Mouse (Mus musculus) kidney, adult 2 months (tissue): Measurements from ENCODE around the gene Adig.

Experiments used
- CTCF ChIP-seq: fragments of 200-500 bp; conservative IDR thresholded peaks from 2 replicates; pipeline ENCODE4 v1.5.1; 2011; ENCODE audit warnings: low read depth, mild to moderate bottlenecking, control low read depth, low read length, moderate library complexity, mixed read lengths; ENCODE audit not compliant: insufficient read depth, insufficient read length
- POLR2A ChIP-seq: fragments of 200-500 bp; IDR thresholded peaks from one replicate; pipeline ENCODE4 v1.6.1; 2011; ENCODE audit warnings: low read depth, low read length, control low read depth

DNA sequence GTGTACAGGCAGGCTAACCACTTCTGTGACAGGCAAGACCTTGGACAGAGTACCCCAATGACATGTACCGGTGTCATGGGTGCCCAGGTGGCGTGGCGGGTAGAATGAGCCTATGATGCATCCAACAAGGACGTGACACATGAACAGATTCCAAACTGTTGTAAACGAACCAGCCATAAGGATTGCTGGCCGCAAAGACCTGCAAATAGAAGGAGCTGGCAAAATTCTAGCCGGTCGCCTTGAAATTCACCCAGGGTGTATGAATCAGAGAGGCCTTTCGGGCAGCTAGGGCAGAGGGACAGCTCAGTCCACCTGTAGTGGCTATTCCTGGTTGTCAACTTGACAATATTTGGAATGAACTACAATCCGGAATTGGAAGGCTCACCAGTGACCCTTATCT lies 52.0 kb downstream of the Adig start:
- TF ChIP-seq POLR2A (no peak), CTCF (no peak)
